Mouse (Mus musculus) liver, postnatal 0 days (tissue): ENCODE data around the gene Fgf12. TPM values are rescaled to one million over a fixed set of nuclear protein-coding genes. Genes with fewer than 3 reads are reported as not detected.

Source experiments
- ATAC-seq: fragments of 200-750 bp; cut with Nextera tagmentation; 2 replicates; pipeline ENCODE4 v1.8.0; 2017; ENCODE audit warnings: mild to moderate bottlenecking, moderate library complexity
- DNase-seq: peaks from one replicate; pipeline ENCODE4 v3.0.0-alpha.2; 2016
- H3K27ac ChIP-seq: fragments of 300-500 bp; sonication (generic); 2 replicates; pipeline ENCODE4 v1.5.1; 2014; ENCODE audit warnings: antibody characterized with exemption, moderate library complexity, mild to moderate bottlenecking, low read depth
- H3K27me3 ChIP-seq: fragments of 300-500 bp; sonication (generic); 2 replicates; pipeline ENCODE4 v1.6.1; 2014; ENCODE audit warnings: low read length, control low read depth, mixed read lengths; ENCODE audit not compliant: insufficient read depth
- H3K36me3 ChIP-seq: fragments of 300-500 bp; sonication (generic); replicated peaks from 2 replicates; pipeline ENCODE4 v1.6.1; 2014; ENCODE audit warnings: mild to moderate bottlenecking, control low read depth, low read length, moderate library complexity, mixed read lengths; ENCODE audit not compliant: insufficient read depth
- H3K4me1 ChIP-seq: fragments of 300-500 bp; sonication (generic); 2 replicates; pipeline ENCODE4 v1.6.1; 2014; ENCODE audit warnings: antibody characterized with exemption, mild to moderate bottlenecking, control low read depth; ENCODE audit not compliant: insufficient read depth
- H3K4me2 ChIP-seq: fragments of 300-500 bp; sonication (generic); 2 replicates; pipeline ENCODE4 v1.6.1; 2014; ENCODE audit warnings: low read depth, mild to moderate bottlenecking, low read length, moderate library complexity, mixed read lengths
- H3K4me3 ChIP-seq: fragments of 300-500 bp; sonication (generic); 2 replicates; pipeline ENCODE4 v1.5.1; 2014; ENCODE audit warnings: low read depth, low read length
- H3K9ac ChIP-seq: fragments of 300-500 bp; sonication (generic); replicated peaks from 2 replicates; pipeline ENCODE4 v1.6.1; 2014; ENCODE audit warnings: mild to moderate bottlenecking, moderate library complexity
- H3K9me3 ChIP-seq: fragments of 300-500 bp; sonication (generic); 2 replicates; pipeline ENCODE4 v1.6.1; 2016; ENCODE audit warnings: mild to moderate bottlenecking, control low read depth, low read length, mixed read lengths
- CTCF ChIP-seq: sonication (generic); IDR thresholded peaks from 2 replicates; pipeline ENCODE4 v1.5.1; 2016; ENCODE audit warnings: antibody characterized with exemption, low read depth
- EP300 ChIP-seq: IDR thresholded peaks from 2 replicates; pipeline ENCODE4 v1.6.1; 2016; ENCODE audit warnings: antibody characterized with exemption, low read depth, mild to moderate bottlenecking
- WGBS: fragments of 180-500 bp; shearing (Covaris S2); extraction: QIAGEN DNeasy Blood & Tissue Kit; methylation state at CpG from one replicate; pipeline ENCODE4 v1.1.7; 2014; ENCODE audit not compliant: insufficient replicate concordance; 5-methylcytosine and 5-hydroxymethylcytosine counted together
- polyA plus RNA-seq: library from polyadenylated mRNA; unstranded; fragments of >200 nt; fragmentation: Nextera tagmentation; extraction: Ambion mirVana; gene quantifications from 2 replicates; pipeline ENCODE4 v1.2.1, GENCODE M21; 2015

Gene Fgf12
- polyA plus RNA-seq, 1 experiment from 2014 or later = 0.04 TPM

DNA sequence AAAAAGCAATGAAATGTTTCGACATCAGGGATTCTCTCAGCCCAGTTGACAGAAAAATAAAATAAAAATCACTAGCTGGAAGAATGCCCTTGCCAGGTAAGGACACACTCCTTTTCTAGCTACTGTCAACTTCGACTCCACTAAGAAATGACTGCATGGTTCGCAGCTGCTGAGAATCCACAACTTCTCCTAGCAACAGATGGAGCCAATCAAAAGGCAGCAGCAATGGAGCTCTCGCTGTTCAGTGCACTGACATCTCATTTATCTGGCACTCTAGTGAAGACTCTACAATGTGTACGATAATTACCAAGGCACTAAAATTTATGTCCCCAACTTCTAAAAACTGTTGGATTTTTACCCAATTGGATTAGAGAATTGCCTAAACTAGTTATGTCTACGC lies 407.5 kb downstream of the Fgf12 start:
- Histone ChIP-seq H3K9ac (no peak overlapping the region), H3K9me3 (no peaks in the 10 kb centered on the region), H3K4me3 (no peak overlapping the region), H3K4me1 (no peaks in the 10 kb centered on the region), H3K36me3 (no peaks in the 10 kb centered on the region), H3K27ac (no peak overlapping the region), H3K27me3 (no peaks in the 10 kb centered on the region), H3K4me2 (no peak overlapping the region)
- DNase-seq = no peak
- WGBS = 65% methylated on average over 6 of the region's 6 CpGs
- TF ChIP-seq EP300 = no peak
- no peak for TF ChIP-seq CTCF
- ATAC-seq = no peak

DNA sequence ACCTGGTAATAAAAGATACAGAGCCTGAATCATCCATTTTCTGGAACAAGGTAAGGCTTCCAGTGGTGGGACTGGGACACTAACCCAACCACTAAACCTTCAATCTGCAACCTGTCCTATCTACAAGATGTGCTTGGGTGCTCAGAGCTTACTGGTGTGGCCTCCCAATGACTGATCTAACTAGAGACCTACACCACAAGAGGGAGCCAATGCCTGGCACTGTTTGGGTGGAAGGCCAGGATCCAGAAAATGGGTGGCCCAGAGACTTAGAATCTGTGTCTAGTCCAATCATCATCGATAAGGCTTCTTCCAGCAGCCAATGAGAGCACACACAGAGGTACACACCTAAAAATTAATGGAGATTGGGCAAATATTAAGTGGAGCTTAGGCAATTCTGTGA lies 414.9 kb downstream of the Fgf12 start:
- ATAC-seq (no peak), DNase-seq (no peak)
- H3K9ac ChIP-seq = no peak overlapping the region
- H3K4me3 ChIP-seq = no peak overlapping the region
- H3K9me3 ChIP-seq = no peaks in the 10 kb centered on the region
- H3K36me3 ChIP-seq = no peaks in the 10 kb centered on the region
- H3K4me1 ChIP-seq = no peaks in the 10 kb centered on the region
- H3K27me3 ChIP-seq = no peaks in the 10 kb centered on the region
- 70% methylated on average over 1 of the region's 1 CpGs for WGBS
- H3K27ac ChIP-seq = no peak overlapping the region
- TF ChIP-seq CTCF = no peak
- TF ChIP-seq EP300 = no peak
- H3K4me2 ChIP-seq = no peak overlapping the region

DNA sequence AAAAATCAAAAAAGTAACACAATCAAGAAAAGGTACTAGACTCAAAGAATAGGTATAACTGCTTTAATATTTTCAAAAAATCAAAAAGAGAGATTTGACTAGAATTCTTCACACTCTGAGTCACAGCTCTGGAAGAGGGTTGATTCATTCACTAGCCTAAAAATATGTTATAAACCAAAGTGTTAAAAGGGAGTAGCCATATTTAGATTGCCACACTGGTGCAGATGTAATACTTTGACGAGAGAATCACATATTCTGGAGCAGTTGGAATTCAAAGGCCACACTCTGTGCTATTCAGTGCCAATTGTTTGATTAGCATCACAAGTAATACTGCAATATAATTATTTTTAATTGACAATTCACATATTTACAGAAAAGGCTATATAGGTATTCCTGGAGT lies 416.2 kb downstream of the Fgf12 start:
- Histone ChIP-seq H3K9me3 (no peaks in the 10 kb centered on the region), H3K27me3 (no peaks in the 10 kb centered on the region), H3K4me1 (no peaks in the 10 kb centered on the region), H3K4me3 (no peak overlapping the region), H3K4me2 (no peak overlapping the region), H3K9ac (no peak overlapping the region), H3K36me3 (no peaks in the 10 kb centered on the region), H3K27ac (no peak overlapping the region)
- ATAC-seq (no peak), DNase-seq (no peak)
- WGBS = 61% methylated on average over 1 of the region's 1 CpGs
- TF ChIP-seq CTCF = no peak
- TF ChIP-seq EP300 = no peak

- DNase-seq = no peak
- no peak for ATAC-seq
Measured at GRCm38 (mm10) chr16:28335025-28335424, 417.8 kb downstream of the Fgf12 start.

DNA sequence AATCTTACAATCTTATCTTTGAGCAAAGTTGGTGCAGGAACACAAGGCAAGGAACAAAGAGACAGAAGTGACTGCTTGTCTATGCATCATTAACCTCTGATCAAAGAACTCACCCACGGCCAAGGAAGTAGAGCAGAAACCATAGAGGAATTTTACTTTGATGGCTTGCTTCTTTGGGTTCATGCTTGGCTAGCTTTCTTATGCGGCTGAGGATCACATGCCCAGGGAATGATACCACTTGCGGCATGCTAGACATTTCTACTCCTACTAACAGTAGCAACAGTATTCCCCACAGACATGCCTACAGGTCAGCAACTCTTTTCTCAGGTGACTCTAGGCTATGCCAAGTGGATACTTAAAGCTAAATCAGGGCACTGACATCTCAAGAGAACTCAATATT lies 429.3 kb downstream of the Fgf12 start:
- H3K27me3 ChIP-seq = no peaks in the 10 kb centered on the region
- H3K36me3 ChIP-seq = no peaks in the 10 kb centered on the region
- TF ChIP-seq CTCF = no peak
- no peak for TF ChIP-seq EP300
- no peak for ATAC-seq
- no peak for DNase-seq
- no peak overlapping the region for H3K9ac ChIP-seq
- H3K4me3 ChIP-seq = no peak overlapping the region
- no peaks in the 10 kb centered on the region; the same call in 1 of the 2 replicates for H3K9me3 ChIP-seq
- H3K27ac ChIP-seq = no peak overlapping the region
- no peak overlapping the region for H3K4me2 ChIP-seq
- no peaks in the 10 kb centered on the region for H3K4me1 ChIP-seq
- WGBS = 72% methylated on average over 3 of the region's 3 CpGs

More at GRCm38 (mm10) chr16:28335025-28335424, 417.8 kb downstream of the Fgf12 start:
- Histone ChIP-seq H3K27me3 (no peaks in the 10 kb centered on the region), H3K27ac (no peak overlapping the region), H3K9ac (no peak overlapping the region), H3K4me3 (no peak overlapping the region), H3K36me3 (no peaks in the 10 kb centered on the region), H3K9me3 (no peaks in the 10 kb centered on the region), H3K4me2 (no peak overlapping the region), H3K4me1 (no peaks in the 10 kb centered on the region)
- no peak for TF ChIP-seq EP300
- WGBS = 74% methylated on average over 3 of the region's 3 CpGs

- no peak for DNase-seq
- H3K27me3 ChIP-seq = no peaks in the 10 kb centered on the region
- H3K4me2 ChIP-seq = no peak overlapping the region
- H3K9me3 ChIP-seq = no peaks in the 10 kb centered on the region
- no peaks in the 10 kb centered on the region for H3K36me3 ChIP-seq
- 80% methylated on average over 4 of the region's 4 CpGs for WGBS
- H3K4me3 ChIP-seq = no peak overlapping the region
- no peaks in the 10 kb centered on the region for H3K4me1 ChIP-seq
- no peak for ATAC-seq
- TF ChIP-seq CTCF (no peak), EP300 (no peak)
- H3K9ac ChIP-seq = no peak overlapping the region
- no peak overlapping the region for H3K27ac ChIP-seq
Measured at GRCm38 (mm10) chr16:28311618-28312017, 441.2 kb downstream of the Fgf12 start.

- Histone ChIP-seq H3K27ac (no peak overlapping the region), H3K4me1 (no peaks in the 10 kb centered on the region), H3K4me3 (no peak overlapping the region), H3K9me3 (no peaks in the 10 kb centered on the region), H3K4me2 (no peak overlapping the region), H3K9ac (no peak overlapping the region), H3K27me3 (no peaks in the 10 kb centered on the region), H3K36me3 (no peaks in the 10 kb centered on the region)
- no peak for DNase-seq
- WGBS = 43% methylated on average over 1 of the region's 1 CpGs
- TF ChIP-seq EP300 = no peak
- TF ChIP-seq CTCF = no peak
- ATAC-seq = no peak
Measured at GRCm38 (mm10) chr16:28303889-28304288, 449.0 kb downstream of the Fgf12 start.
